Mouse (Mus musculus): Measurements from ENCODE around the gene Lsamp. TPM values are rescaled to one million over a fixed set of nuclear protein-coding genes. Genes with fewer than 3 reads are reported as not detected.

The Lsamp gene
- total RNA-seq, 1 experiment from 2014 or later = 7.4 TPM

GRCm38 (mm10) chr16:41785600-41785999 is 1801.4 kb downstream of the Lsamp start:
- no peak for DNase-seq

- no peak for DNase-seq
Observed at GRCm38 (mm10) chr16:41786704-41787103, 1802.5 kb downstream of the Lsamp start.

GRCm38 (mm10) chr16:41787146-41787545 is 1803.0 kb downstream of the Lsamp start:
- no peak for DNase-seq

- no peak for DNase-seq
Observed at GRCm38 (mm10) chr16:41790016-41790415, 1805.9 kb downstream of the Lsamp start.

- DNase-seq = no peak
Observed at GRCm38 (mm10) chr16:41820369-41820768, 1836.2 kb downstream of the Lsamp start.

- no peak for DNase-seq
Observed at GRCm38 (mm10) chr16:41826899-41827604, 1842.9 kb downstream of the Lsamp start.

- no peak for DNase-seq
Observed at GRCm38 (mm10) chr16:41827605-41827948, 1843.4 kb downstream of the Lsamp start.

GRCm38 (mm10) chr16:41834637-41835036 is 1850.5 kb downstream of the Lsamp start:
- no peak for DNase-seq

- no peak for DNase-seq
Observed at GRCm38 (mm10) chr16:41835745-41836144, 1851.6 kb downstream of the Lsamp start.

- no peak for DNase-seq
Observed at GRCm38 (mm10) chr16:41839751-41840404, 1855.7 kb downstream of the Lsamp start.

GRCm38 (mm10) chr16:41846903-41847302 is 1862.7 kb downstream of the Lsamp start:
- no peak for DNase-seq

- no peak for DNase-seq
Observed at GRCm38 (mm10) chr16:41871917-41872593, 1887.9 kb downstream of the Lsamp start.

GRCm38 (mm10) chr16:41888546-41889165 is 1904.5 kb downstream of the Lsamp start:
- DNase-seq = no peak

- no peak for DNase-seq
Observed at GRCm38 (mm10) chr16:41900783-41901182, 1916.6 kb downstream of the Lsamp start.

- DNase-seq = peak; percentile 10
Observed at GRCm38 (mm10) chr16:41903654-41904053, 1919.5 kb downstream of the Lsamp start.

- no peak for DNase-seq
Observed at GRCm38 (mm10) chr16:41912584-41913193, 1928.5 kb downstream of the Lsamp start.

- no peak for DNase-seq
Observed at GRCm38 (mm10) chr16:41913346-41913745, 1929.2 kb downstream of the Lsamp start.

- DNase-seq = no peak
Observed at GRCm38 (mm10) chr16:41916342-41916741, 1932.2 kb downstream of the Lsamp start.

GRCm38 (mm10) chr16:41917057-41917821 is 1933.1 kb downstream of the Lsamp start:
- DNase-seq = no peak

GRCm38 (mm10) chr16:41929546-41929945 is 1945.4 kb downstream of the Lsamp start:
- DNase-seq = no peak

- no peak for DNase-seq
Observed at GRCm38 (mm10) chr16:41935701-41936100, 1951.5 kb downstream of the Lsamp start.
